Mouse (Mus musculus) megakaryocyte progenitor cell, adult 5-6 weeks (primary cell): ENCODE measurements around the gene Tmem202. TPM values are rescaled to one million over a fixed set of nuclear protein-coding genes. Genes with fewer than 3 reads are reported as not detected.

ENCODE experiments used
- ATAC-seq: replicated peaks from 2 replicates; pipeline ENCODE4 v1.8.0; 2016; ENCODE audit warnings: mild to moderate bottlenecking, moderate TSS enrichment, inconsistent platforms; ENCODE audit not compliant: poor library complexity
- total RNA-seq, 2 experiments: library from RNA; stranded (forward) in 1 of 2; stranded (reverse) in 1 of 2; fragments of 157-497, 149-512 nt in 1 of 2; fragments of 200-1000 nt in 1 of 2; gene quantifications; 2 replicates each; pipeline versions ENCODE4 v1.2.3 to v1.2.4; 2015 to 2017

Gene Tmem202
- total RNA-seq, 2 experiments from 2014 or later, result not detected

DNA sequence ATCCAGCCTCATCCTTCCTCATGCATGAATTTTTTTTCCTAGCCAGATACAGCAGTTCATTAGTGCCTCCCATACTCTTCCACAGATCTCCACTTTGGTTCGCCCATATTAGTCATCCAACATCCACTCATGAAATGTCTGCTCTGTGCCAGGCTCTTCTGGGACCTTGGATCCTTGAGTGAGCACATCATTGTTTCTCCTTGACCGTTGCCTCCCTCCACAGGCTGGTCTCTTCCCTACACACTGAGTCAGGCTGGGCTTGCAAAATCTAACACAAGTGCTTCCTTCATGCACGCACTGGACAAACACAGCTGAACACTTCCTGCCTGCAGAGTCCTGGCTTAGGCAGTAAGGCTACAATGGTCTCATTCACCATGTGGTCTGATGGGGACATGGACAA, 2.0 kb downstream of the Tmem202 start:
- peak; percentile 40 for ATAC-seq

DNA sequence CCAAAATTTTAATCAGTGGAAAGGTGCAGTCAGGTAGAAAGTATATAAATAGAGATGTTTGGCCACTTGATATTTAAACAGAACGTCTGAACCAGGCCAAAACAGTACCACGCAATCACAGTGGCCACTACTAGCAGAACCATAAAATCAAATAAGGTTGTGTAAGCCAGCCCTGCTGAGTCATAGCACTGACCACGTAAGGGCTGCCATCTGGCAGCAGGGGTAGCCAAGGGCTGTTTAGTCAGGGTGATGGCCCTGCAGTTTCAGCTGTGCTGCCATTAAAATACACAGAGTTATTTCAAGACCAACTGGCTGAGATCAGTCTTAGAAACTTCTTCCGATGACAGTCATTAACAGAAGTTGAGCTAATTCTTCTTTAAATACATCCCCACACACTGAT, 5.8 kb downstream of the Tmem202 start:
- peak; percentile 41; the same call in 1 of the 2 replicates for ATAC-seq

GRCm38 (mm10) chr9:59533422-59533821, 6.2 kb downstream of the Tmem202 start:
- no peak for ATAC-seq

GRCm38 (mm10) chr9:59531645-59532044, 8.0 kb downstream of the Tmem202 start:
- ATAC-seq, result no peak

- no peak for ATAC-seq
These were observed 11.4 kb downstream of the Tmem202 start for GRCm38 (mm10) chr9:59528274-59528673.

DNA sequence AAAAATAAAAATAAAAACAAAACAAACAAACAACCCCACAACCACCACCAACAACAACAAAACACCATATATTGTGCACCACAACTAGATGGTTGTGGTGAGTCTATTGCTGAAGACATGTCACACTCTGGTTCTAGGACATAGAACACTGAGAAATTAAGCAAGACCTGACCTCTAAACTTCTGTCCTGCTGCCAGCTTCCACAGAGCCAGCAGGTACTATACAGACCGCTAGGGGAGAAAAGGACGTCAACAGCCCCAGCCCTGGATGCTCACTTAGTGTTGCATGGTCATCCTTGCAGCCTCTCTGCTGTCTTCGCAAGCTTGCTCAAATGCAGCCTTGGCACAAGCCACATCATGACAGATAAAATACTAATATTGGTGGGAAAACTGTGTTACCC, 12.1 kb downstream of the Tmem202 start:
- ATAC-seq, result 0 out of 2 replicates have a peak, but pooled peaks have one; percentile 11

GRCm38 (mm10) chr9:59526727-59527126, 12.9 kb downstream of the Tmem202 start:
- peak; percentile 42; the same call in 1 of the 2 replicates for ATAC-seq

- ATAC-seq, result no peak
These were observed 16.7 kb downstream of the Tmem202 start for GRCm38 (mm10) chr9:59522906-59523305.

DNA sequence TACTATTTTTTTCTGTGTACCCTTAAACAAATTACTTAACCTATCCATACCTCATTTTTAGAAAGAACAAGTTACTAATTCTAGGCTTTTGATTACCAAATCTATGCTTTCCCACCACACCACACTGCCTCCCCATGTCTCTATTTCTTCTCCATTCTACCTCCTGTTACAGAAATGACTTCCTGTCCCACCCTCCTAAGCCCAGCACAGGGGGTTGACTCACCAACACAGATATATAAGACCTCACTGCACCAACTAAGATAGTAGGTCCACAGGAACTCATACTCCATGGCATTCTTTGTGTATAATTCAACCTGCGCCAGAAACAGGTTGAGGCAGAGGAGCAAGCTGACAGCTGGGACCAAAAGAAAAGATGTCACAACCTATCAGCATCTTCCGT, 20.3 kb downstream of the Tmem202 start:
- ATAC-seq, result no peak

DNA sequence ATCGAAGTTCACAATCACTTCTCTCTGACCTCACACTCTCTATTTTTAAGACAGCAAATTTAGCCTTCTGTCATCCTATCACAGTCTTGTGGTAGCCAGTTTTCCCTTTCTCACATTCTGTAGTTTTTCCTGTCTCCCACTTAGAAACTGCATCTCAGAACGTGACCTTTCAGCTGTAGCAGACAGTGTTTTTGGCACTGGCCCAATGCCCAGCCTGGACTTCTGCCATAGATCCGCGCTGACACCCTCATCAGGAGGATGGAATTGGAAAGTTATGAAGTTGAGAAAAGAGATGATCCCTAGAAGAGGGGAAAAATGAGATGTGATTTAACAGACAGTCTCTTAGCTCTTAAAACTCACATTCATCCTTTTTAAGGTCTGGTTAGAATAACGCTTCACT, 20.7 kb downstream of the Tmem202 start:
- no peak for ATAC-seq

GRCm38 (mm10) chr9:59517127-59517526, 22.5 kb downstream of the Tmem202 start:
- peak; percentile 58 for ATAC-seq

GRCm38 (mm10) chr9:59515069-59515468, 24.6 kb downstream of the Tmem202 start:
- no peak for ATAC-seq

- no peak for ATAC-seq
These were observed 27.3 kb downstream of the Tmem202 start for GRCm38 (mm10) chr9:59512381-59512780.

GRCm38 (mm10) chr9:59508146-59508545, 31.5 kb downstream of the Tmem202 start:
- ATAC-seq, result no peak

- no peak for ATAC-seq
These were observed 52.3 kb downstream of the Tmem202 start for GRCm38 (mm10) chr9:59487331-59487730.

GRCm38 (mm10) chr9:59486549-59487065, 53.0 kb downstream of the Tmem202 start, which contains the start of gene Arih1:
TSS of gene Arih1 (minus strand) at chr9:59486618.
- ATAC-seq, result peak; percentile 90

DNA sequence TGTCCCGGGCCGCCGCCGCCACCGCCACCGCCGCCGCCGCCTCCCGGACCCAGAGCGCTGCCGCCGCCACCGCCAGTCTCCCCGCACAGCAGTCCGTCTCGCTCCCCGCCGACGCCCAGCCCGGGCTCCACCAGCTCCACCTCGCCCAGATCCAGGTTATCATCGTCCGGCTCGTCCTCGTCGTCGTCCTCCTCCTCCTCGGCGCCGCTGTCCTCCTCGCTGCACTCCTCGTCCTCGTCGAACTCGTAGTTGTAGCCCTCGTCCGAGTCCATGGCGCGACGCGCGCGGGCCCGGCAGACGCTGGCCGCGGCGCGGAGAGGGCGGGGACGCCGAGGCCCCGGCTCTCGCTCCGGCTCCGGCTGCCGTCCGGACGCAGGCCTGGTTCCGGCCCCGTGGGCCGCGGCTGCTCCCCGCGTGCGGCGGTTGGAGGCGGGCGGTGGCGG, 53.5 kb downstream of the Tmem202 start:
- peak; percentile 5; the same call in 1 of the 2 replicates for ATAC-seq

DNA sequence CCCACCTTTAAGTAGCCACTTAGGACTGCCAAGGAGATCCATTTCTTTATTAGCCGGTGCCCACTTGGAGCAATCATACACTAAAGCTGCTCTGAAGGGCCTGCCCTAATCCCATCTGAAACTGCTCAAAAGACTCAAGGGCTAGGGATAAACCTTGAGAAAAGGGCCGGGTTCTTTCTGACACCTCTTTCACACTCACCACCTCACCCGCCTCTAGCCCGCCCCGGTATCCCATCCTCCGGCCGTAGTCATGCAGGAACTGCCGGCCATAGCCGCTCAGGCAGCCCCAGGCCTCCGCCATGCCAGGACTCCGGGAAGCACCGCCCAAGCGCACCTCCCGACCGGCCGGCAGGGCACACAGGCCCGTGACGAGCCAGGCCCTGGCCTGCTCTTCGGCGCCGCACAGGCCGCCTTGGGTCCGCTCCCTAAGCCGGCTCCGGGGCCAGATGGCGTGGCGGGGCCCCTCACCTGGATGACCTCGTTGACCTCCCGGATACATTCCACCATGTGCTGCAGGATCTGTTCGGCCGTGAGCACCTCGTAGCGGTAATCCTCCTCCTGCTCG, 54.1 kb downstream of the Tmem202 start:
- ATAC-seq, result peak; percentile 42

GRCm38 (mm10) chr9:59484760-59485159, 54.9 kb downstream of the Tmem202 start:
- ATAC-seq, result no peak

GRCm38 (mm10) chr9:59482419-59482818, 57.2 kb downstream of the Tmem202 start:
- peak; percentile 51 for ATAC-seq

DNA sequence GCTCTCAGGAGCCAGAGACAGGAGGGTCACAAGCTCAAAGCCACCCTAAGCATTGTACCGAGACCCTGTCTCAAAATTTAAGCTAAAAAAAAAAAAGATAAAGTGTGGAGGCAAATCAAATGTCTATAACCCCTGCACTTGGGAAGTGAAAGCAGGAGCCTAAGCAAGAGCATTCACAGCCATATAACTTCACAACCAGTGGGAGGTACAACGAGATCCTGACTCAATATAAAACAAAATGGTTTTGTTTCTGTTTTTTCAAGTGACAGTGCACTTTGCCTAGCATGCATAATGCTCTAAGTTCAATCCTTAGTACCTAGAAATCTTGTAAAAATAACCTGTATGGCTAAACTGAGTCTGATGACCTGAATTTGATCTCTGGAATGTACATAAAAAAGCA, 63.0 kb downstream of the Tmem202 start:
- peak; percentile 44 for ATAC-seq

DNA sequence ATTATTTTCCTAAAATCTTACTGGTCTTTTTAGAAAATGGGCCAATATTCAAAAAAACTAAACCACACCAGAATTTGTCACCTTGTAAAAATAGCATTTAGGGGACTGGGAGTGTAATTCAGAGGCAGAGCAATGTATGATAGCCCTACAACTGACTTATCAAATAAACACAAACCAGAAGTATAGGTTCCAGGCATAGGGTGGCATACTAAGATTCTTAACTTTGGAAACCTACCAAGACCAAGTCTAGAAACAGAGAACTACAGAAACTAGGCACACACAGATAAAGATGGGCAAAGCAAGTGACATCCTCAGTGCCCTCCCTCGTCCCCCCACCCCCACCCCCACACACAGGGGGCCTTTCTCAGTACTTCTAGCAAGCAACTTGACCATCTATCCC, 64.8 kb downstream of the Tmem202 start:
- peak; percentile 90 for ATAC-seq

DNA sequence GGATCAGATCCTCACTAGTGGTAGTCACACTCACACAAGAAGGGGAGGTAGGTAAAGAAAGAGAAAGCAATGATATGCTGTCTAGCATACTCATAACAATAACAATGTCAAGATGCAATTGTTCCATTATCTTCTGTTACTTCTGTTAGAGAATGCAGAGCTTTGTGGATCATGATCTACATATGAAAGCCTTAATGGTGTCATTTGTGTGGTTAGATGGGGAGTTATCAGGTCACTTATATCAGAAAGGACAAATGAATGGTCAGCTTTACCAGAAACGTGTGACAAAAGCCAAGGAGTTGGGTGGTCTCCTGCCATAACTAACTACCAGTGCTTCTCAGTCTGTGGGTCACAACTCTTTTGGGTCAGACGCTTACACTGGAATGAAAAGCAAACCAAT, 66.5 kb downstream of the Tmem202 start:
- no peak for ATAC-seq
